Mouse (Mus musculus) yolk sac, embryonic 10.5 days (tissue): ENCODE data around the gene Hbb-bh2.
"Not testable (repeated sequence)": the region's sequence is repeated elsewhere in the genome, so short reads cannot be mapped to it uniquely, and the experiment has no call there.

Experiments used
- DNase-seq: peaks from one replicate; pipeline ENCODE4 v3.0.0-alpha.2; 2017; ENCODE audit warnings: low spot score

Gene Hbb-bh2

GRCm38 (mm10) chr7:103840268-103840667, at the start of gene Hbb-bh2:
Gene Hbb-bh2, minus strand, starts transcription at chr7:103840520.
- no peak for DNase-seq

GRCm38 (mm10) chr7:103886152-103886551, 45.8 kb upstream of the Hbb-bh2 start, which contains the start of gene Olfr66:
Gene Olfr66, minus strand, starts transcription at chr7:103886252.
- no peak for DNase-seq

GRCm38 (mm10) chr7:103877093-103877492, 36.8 kb upstream of the Hbb-bh2 start:
- DNase-seq, result no peak

- DNase-seq, result no peak
These were observed 34.1 kb upstream of the Hbb-bh2 start for GRCm38 (mm10) chr7:103874451-103874850.

- no peak for DNase-seq
These were observed 32.7 kb upstream of the Hbb-bh2 start for GRCm38 (mm10) chr7:103873064-103873463.

- no peak for DNase-seq
These were observed 30.3 kb upstream of the Hbb-bh2 start for GRCm38 (mm10) chr7:103870667-103871066.

- DNase-seq, result peak; percentile 17
These were observed 25.4 kb upstream of the Hbb-bh2 start for GRCm38 (mm10) chr7:103865716-103866115.

- no peak for DNase-seq
These were observed 21.2 kb upstream of the Hbb-bh2 start for GRCm38 (mm10) chr7:103861531-103861930.

GRCm38 (mm10) chr7:103860855-103861254, 20.5 kb upstream of the Hbb-bh2 start:
- DNase-seq, result peak; percentile 66

- peak; percentile 41 for DNase-seq
These were observed 18.8 kb upstream of the Hbb-bh2 start for GRCm38 (mm10) chr7:103859076-103859475.

GRCm38 (mm10) chr7:103854669-103855068, 14.3 kb upstream of the Hbb-bh2 start:
- no peak for DNase-seq

GRCm38 (mm10) chr7:103853090-103853489, 12.8 kb upstream of the Hbb-bh2 start, which contains the start of gene Hbb-y:
Gene Hbb-y, minus strand, starts transcription at chr7:103853216.
- DNase-seq, result peak; percentile 28

GRCm38 (mm10) chr7:103844525-103845325, 4.4 kb upstream of the Hbb-bh2 start:
- DNase-seq, result no peak

GRCm38 (mm10) chr7:103843034-103843433, 2.7 kb upstream of the Hbb-bh2 start, which contains the start of gene Hbb-bh1:
Gene Hbb-bh1, minus strand, starts transcription at chr7:103843164.
- peak; percentile 36 for DNase-seq

- DNase-seq, result no peak
These were observed 12.5 kb downstream of the Hbb-bh2 start, which contains the start of gene Hbb-bs for GRCm38 (mm10) chr7:103827808-103828207. Gene Hbb-bs, minus strand, starts transcription at chr7:103828096.

- not testable (repeated sequence) for DNase-seq
These were observed 13.2 kb downstream of the Hbb-bh2 start for GRCm38 (mm10) chr7:103827139-103827538.

- DNase-seq, result no peak
These were observed 13.9 kb downstream of the Hbb-bh2 start for GRCm38 (mm10) chr7:103826255-103826887.

- no peak for DNase-seq
These were observed 14.6 kb downstream of the Hbb-bh2 start for GRCm38 (mm10) chr7:103825536-103826254.

GRCm38 (mm10) chr7:103824597-103824996, 15.7 kb downstream of the Hbb-bh2 start:
- no peak for DNase-seq

- not testable (repeated sequence) for DNase-seq
These were observed 25.2 kb downstream of the Hbb-bh2 start for GRCm38 (mm10) chr7:103815085-103815484.

GRCm38 (mm10) chr7:103813766-103814165, 26.6 kb downstream of the Hbb-bh2 start, which contains the start of gene Hbb-bt:
Gene Hbb-bt, minus strand, starts transcription at chr7:103813996.
- DNase-seq, result no peak

- not testable (repeated sequence) for DNase-seq
These were observed 27.2 kb downstream of the Hbb-bh2 start for GRCm38 (mm10) chr7:103813152-103813551.
